Mouse (Mus musculus) naive thymus-derived CD4-positive, alpha-beta T cell, adult 5 months (primary cell): Measurements from ENCODE around the gene Olfr591. TPM values are rescaled to one million over a fixed set of nuclear protein-coding genes. Genes with fewer than 3 reads are reported as not detected.

ENCODE experiments used
- polyA plus RNA-seq: library from polyadenylated mRNA; unstranded; fragments of 100-300 nt; shearing (Covaris generic); gene quantifications from one replicate; pipeline ENCODE4 v1.2.1, GENCODE M21; 2017

Olfr591 gene
- polyA plus RNA-seq, result not detected

DNA sequence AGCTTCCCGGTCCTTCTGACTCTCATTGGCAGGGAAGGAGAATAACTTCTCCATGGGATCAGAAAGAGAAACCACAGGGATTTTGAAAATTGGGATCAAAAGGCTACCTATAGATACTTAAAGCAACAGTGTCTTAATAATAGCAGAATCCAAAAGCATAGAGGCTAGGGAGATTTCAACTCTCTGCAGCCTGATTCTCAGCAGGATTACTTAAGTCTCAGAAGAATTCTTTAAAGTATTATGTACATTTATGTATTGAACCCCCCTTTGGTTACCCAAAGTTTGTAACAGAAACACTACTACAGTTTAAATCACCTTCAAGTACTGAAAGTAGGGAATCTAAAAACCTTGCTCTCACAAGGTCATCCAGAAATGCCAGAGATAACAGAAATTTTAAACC, at the start of gene Olfr591:
TSS of gene Olfr591 (minus strand) at position 101 of the 400 bp plus-strand sequence.

DNA sequence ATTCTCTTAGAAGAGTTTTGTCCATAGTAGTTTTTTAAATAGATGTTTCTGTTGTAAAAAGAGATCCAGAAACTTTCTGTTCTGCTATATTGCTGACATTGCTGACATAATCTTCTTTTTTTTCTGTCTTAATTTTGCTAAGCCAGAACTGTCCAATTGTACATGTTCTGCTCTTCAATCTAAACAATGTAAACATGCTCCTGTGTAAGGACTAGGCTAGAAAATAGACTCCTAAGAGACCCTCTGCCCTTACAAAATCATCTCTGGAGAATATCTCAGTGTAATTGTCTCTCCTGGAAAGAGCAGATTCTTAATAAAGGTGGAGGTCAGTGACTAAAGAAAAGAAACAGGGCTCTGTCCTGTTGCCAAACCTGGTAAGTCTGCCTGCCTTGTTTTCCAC, 38.6 kb upstream of the Olfr591 start, which contains the start of gene Olfr594:
TSS of gene Olfr594 (plus strand) at position 301 of the 400 bp plus-strand sequence.

DNA sequence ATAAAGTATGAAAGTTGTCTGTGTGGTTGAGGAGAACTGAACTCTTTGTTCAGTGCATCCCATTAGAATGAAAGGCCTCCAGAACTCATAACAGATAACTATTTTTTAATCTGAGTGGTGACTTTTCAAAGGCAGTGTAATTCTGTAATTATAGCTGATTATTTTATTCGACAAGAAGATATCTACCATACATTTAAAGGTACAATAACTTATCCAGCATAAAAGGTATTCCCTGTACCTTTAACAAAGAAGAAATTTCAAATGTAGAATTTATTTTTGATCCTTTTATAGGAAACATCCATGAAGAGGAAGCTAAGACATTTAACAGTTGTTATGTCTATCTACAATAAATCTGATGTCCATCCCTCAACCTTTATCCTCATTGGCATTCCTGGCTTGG, 33.4 kb upstream of the Olfr591 start, which contains the start of gene Olfr593:
TSS of gene Olfr593 (plus strand) at position 301 of the 400 bp plus-strand sequence.

DNA sequence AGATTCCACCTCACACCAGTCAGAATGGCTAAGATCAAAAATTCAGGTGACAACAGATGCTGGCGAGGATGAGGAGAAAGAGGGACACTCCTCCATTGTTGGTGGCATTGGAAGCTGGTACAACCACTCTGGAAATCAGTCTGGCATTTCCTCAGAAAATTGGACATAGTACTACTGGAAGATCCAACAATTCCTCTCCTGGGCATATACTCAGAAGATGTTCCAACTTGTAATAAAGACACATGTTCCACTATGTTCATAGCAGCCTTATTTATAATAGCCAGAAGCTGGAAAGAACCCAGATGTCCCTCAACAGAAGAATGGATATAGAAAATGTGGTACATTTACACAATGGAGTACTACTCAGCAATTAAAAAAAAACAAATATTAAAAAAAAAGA, 6.4 kb upstream of the Olfr591 start, which contains the start of gene Olfr592:
TSS of gene Olfr592 (plus strand) at position 301 of the 400 bp plus-strand sequence.

DNA sequence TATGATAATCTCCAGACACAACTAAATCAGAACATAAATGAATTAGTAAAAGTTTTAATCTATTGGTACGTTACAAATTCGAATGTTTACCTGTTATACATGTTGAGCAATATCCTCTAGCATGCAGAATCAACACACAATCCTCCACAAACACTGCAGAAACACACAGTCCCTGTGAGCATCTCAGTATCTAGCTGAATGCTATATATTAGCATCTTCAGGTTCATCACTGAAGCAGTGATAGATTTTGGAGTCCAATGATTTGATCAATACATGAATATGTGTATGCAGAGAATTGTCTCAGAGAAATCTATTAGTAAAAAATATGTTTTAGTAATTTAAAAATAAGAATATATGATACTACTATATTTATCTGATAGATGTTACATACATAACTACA, 21.9 kb downstream of the Olfr591 start, which contains the start of gene Olfr589:
TSS of gene Olfr589 (minus strand) at position 101 of the 400 bp plus-strand sequence.

DNA sequence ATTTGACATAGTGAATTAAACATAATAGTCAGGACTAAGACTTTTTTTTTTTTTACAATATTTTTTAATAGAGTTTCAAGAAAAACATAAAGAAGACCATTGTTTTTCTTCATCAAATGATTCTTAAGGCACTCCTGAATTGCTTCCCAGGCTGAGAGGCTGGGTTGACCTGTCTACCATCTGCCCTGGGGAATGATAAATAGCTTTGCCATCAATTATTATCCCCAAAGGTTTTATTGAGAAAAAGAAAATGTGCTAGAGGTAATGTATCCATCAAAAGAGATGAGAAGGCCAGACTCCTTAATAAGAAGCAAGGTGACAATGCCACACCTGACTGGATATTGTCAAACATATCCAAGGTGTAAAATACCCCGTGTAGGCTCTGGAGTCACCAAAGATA, 37.6 kb downstream of the Olfr591 start, which contains the start of gene Olfr588-ps1:
TSS of gene Olfr588-ps1 (plus strand) at position 301 of the 400 bp plus-strand sequence.

DNA sequence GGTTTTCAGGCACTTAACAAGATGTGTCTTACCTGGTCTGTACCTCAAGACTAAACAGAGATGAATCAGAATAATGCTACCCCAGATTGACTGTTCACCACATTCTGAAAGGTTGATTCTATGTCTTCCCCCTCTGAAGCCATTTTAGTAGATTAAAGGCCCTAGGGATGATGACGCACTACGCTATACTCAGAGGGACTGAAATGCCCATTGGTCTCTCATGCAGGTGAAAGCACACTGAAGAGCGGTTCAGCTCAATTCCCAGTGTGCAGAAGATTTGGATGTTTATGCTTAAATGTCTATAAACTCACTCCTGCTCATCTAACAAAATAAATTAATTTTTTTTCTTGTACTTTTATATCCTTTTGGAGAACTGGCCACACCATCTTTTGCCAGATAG, 52.6 kb downstream of the Olfr591 start, which contains the start of gene Olfr586:
TSS of gene Olfr586 (minus strand) at position 101 of the 400 bp plus-strand sequence.

Other genes with a start within 250 kb of the Olfr591 start
- 0.66 TPM for gene Olfr573-ps1, start 235.8 kb downstream of the Olfr591 start, polyA plus RNA-seq
- gene Olfr574, start 229.9 kb downstream of the Olfr591 start, polyA plus RNA-seq, result not detected
- not detected for gene Olfr575, start 219.6 kb downstream of the Olfr591 start, polyA plus RNA-seq
- not detected for gene Olfr576, start 215.7 kb downstream of the Olfr591 start, polyA plus RNA-seq
- gene Olfr577, start 202.4 kb downstream of the Olfr591 start, polyA plus RNA-seq, result not detected
- gene Olfr578, start 189.0 kb downstream of the Olfr591 start, polyA plus RNA-seq, result not detected
- gene Olfr582, start 140.3 kb downstream of the Olfr591 start, polyA plus RNA-seq, result not detected
- not detected for gene Olfr583, start 127.0 kb downstream of the Olfr591 start, polyA plus RNA-seq
- gene Olfr584, start 96.5 kb downstream of the Olfr591 start, polyA plus RNA-seq, result not detected
- not detected for gene Olfr585, start 80.6 kb downstream of the Olfr591 start, polyA plus RNA-seq
- not detected for gene Olfr586, start 52.7 kb downstream of the Olfr591 start, polyA plus RNA-seq
- 0.12 TPM for gene Olfr588-ps1, start 37.5 kb downstream of the Olfr591 start, polyA plus RNA-seq
- not detected for gene Olfr589, start 22.0 kb downstream of the Olfr591 start, polyA plus RNA-seq
- gene Olfr592, start 6.5 kb upstream of the Olfr591 start, polyA plus RNA-seq, result not detected
- not detected for gene Olfr593, start 33.5 kb upstream of the Olfr591 start, polyA plus RNA-seq
- 0.21 TPM for gene Olfr594, start 38.7 kb upstream of the Olfr591 start, polyA plus RNA-seq
- not detected for gene Usp17ld, start 74.2 kb upstream of the Olfr591 start, polyA plus RNA-seq
- not detected for gene Olfr596, start 127.3 kb upstream of the Olfr591 start, polyA plus RNA-seq
- gene Olfr597, start 138.0 kb upstream of the Olfr591 start, polyA plus RNA-seq, result 0.25 TPM
- not detected for gene Olfr598, start 145.2 kb upstream of the Olfr591 start, polyA plus RNA-seq
- not detected for gene Olfr599, start 157.6 kb upstream of the Olfr591 start, polyA plus RNA-seq
- gene Olfr600, start 171.3 kb upstream of the Olfr591 start, polyA plus RNA-seq, result not detected
- gene Olfr601, start 184.3 kb upstream of the Olfr591 start, polyA plus RNA-seq, result not detected
- not detected for gene Olfr603, start 207.8 kb upstream of the Olfr591 start, polyA plus RNA-seq
- gene Usp17lc, start 236.7 kb upstream of the Olfr591 start, polyA plus RNA-seq, result not detected